Mouse (Mus musculus) forebrain, embryonic 16.5 days (tissue): ENCODE results near the gene Gstm1. TPM values are rescaled to one million over a fixed set of nuclear protein-coding genes. Genes with fewer than 3 reads are reported as not detected.
"Not testable (repeated sequence)": the region's sequence is repeated elsewhere in the genome, so short reads cannot be mapped to it uniquely, and the experiment has no call there.

Experiments
- ATAC-seq: fragments of 200-750 bp; cut with Nextera tagmentation; 2 replicates; pipeline ENCODE4 v1.8.0; 2017; ENCODE audit warnings: mild to moderate bottlenecking, moderate library complexity
- H3K27ac ChIP-seq: fragments of 300-500 bp; sonication (generic); 2 replicates; pipeline ENCODE4 v1.5.1; 2014; ENCODE audit warnings: low read length, control low read depth
- H3K27me3 ChIP-seq: fragments of 300-500 bp; sonication (generic); replicated peaks from 2 replicates; pipeline ENCODE4 v1.6.1; 2014; ENCODE audit warnings: low read length; ENCODE audit not compliant: control insufficient read depth, insufficient read depth
- H3K36me3 ChIP-seq: fragments of 300-500 bp; sonication (generic); 2 replicates; pipeline ENCODE4 v1.6.1; 2014; ENCODE audit not compliant: control insufficient read depth, insufficient read depth
- H3K4me1 ChIP-seq: fragments of 300-500 bp; sonication (generic); replicated peaks from 2 replicates; pipeline ENCODE4 v1.6.1; 2014; ENCODE audit warnings: low read length; ENCODE audit not compliant: control insufficient read depth, insufficient read depth
- H3K4me2 ChIP-seq: fragments of 300-500 bp; sonication (generic); 2 replicates; pipeline ENCODE4 v1.6.1; 2014; ENCODE audit warnings: mild to moderate bottlenecking, low read length, control low read depth
- H3K4me3 ChIP-seq: fragments of 300-500 bp; sonication (generic); replicated peaks from 2 replicates; pipeline ENCODE4 v1.5.1; 2014; ENCODE audit warnings: mild to moderate bottlenecking, low read length, control low read depth
- H3K9ac ChIP-seq: fragments of 300-500 bp; sonication (generic); replicated peaks from 2 replicates; pipeline ENCODE4 v1.6.1; 2014; ENCODE audit warnings: low read depth, low read length, control low read depth
- H3K9me3 ChIP-seq: fragments of 300-500 bp; sonication (generic); 2 replicates; pipeline ENCODE4 v1.6.1; 2016; ENCODE audit warnings: low read length; ENCODE audit not compliant: control insufficient read depth
- WGBS: fragments of 180-500 bp; shearing (Covaris S2); extraction: QIAGEN DNeasy Blood & Tissue Kit; methylation state at CpG from one replicate; pipeline ENCODE4 v1.1.7; 2014; 5-methylcytosine and 5-hydroxymethylcytosine counted together
- polyA plus RNA-seq: library from polyadenylated mRNA; unstranded; fragments of >200 nt; fragmentation: Nextera tagmentation; extraction: Ambion mirVana; gene quantifications from 2 replicates; pipeline ENCODE4 v1.2.1, GENCODE M21; 2015

The Gstm1 gene
- polyA plus RNA-seq, 1 experiment from 2014 or later = 67.2 TPM

DNA sequence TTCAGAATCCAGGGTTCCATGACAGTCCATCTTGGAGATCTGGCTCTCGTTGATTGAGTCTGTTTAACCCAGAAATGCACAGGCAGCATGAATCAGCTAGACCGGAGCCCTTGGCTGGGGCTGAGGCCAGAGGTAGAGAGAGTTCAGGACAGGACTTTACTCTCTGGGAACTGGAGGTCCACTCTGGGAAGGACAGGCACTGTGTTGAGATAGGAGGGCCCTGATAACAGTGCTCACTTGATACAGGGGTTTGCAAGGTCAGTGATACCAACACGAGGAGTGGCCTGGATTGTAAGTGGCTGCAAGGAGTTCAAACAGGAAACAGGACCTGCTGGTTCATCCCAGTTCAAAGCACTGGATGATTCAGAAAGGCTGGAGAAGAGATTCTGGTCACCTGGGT, 40.1 kb downstream of the Gstm1 start:
- H3K4me1 ChIP-seq = no peaks in the 10 kb centered on the region
- H3K9ac ChIP-seq = no peak overlapping the region
- H3K27me3 ChIP-seq = no peaks in the 10 kb centered on the region
- H3K4me3 ChIP-seq = no peak overlapping the region
- no peaks in the 10 kb centered on the region for H3K9me3 ChIP-seq
- H3K36me3 ChIP-seq = no peaks in the 10 kb centered on the region
- 76% methylated on average over 3 of the region's 3 CpGs for WGBS
- no peak overlapping the region for H3K27ac ChIP-seq
- ATAC-seq = no peak
- H3K4me2 ChIP-seq = no peak overlapping the region

DNA sequence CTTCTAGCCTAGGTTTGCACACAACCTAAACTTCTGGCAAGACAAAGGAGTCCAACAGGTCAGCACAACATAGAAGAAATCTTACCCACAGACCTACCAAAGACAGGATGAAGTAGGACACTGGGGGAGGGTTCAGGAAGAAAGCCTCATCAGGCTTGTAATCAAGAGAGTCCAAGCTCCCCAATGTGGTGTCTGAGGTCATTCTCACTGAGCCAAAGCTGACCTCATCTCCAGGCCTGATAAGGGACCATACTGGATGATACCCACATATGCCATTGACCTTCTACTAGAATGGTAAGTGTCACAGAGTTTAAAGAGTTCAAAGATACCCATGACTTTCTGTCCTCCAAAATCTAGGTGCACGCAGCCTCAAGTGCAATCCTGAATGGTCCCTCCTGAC, 43.5 kb downstream of the Gstm1 start:
- 86% methylated on average over 1 of the region's 1 CpGs for WGBS
- no peak for ATAC-seq
- Histone ChIP-seq H3K4me3 (no peak overlapping the region), H3K36me3 (no peaks in the 10 kb centered on the region), H3K27ac (no peak overlapping the region), H3K4me1 (no peaks in the 10 kb centered on the region), H3K4me2 (no peak overlapping the region), H3K9me3 (no peaks in the 10 kb centered on the region), H3K27me3 (no peaks in the 10 kb centered on the region), H3K9ac (no peak overlapping the region)

DNA sequence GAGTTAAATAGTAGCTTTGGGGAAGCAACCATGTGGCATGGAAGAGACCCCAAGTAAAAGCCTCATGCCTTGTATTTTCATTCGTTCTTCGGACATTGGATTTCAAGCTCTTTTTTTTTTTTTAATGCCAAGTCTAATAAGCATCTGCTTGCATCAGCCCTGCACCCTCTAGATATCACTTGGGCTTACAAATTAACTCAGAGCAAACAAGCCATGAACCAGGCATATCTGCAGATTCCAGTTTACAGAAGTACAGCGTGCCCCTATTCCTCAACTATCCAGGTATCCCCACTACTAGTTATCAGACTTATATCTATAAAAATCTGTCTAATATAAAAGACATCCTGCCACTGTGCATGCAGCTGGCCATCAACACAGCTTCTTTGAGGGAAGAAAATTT, 45.7 kb downstream of the Gstm1 start:
- Histone ChIP-seq H3K4me3 (no peak overlapping the region), H3K36me3 (no peaks in the 10 kb centered on the region), H3K4me1 (no peaks in the 10 kb centered on the region), H3K9me3 (no peaks in the 10 kb centered on the region), H3K4me2 (no peak overlapping the region), H3K27ac (no peak overlapping the region), H3K9ac (no peak overlapping the region), H3K27me3 (no peaks in the 10 kb centered on the region)
- 93% methylated on average over 3 of the region's 3 CpGs for WGBS
- ATAC-seq = no peak

DNA sequence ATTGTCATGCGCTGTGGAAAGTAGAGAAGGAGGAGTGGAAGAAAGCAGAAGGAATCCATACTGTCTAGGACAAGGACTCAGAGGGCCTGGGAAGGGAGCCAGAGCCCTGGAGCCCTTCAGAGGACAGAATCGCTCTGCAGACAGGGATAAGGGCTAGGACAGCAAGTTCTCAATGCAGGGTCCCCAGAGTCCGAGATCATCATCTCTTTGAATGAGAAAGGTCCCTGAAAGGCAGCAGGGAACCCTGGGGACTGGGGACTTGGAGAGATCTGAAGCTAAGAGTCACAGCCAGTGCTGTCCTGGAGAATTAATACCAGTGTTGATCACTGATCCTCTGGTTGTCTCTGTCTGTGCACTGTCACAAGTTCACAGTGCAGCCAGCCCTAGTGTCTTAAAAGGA, 46.7 kb downstream of the Gstm1 start:
- H3K27ac ChIP-seq, H3K9ac ChIP-seq, H3K27me3 ChIP-seq, H3K9me3 ChIP-seq, ATAC-seq, H3K4me3 ChIP-seq, H3K36me3 ChIP-seq, H3K4me1 ChIP-seq, H3K4me2 ChIP-seq: not testable (repeated sequence)
- 49% methylated on average over 3 of the region's 3 CpGs for WGBS

DNA sequence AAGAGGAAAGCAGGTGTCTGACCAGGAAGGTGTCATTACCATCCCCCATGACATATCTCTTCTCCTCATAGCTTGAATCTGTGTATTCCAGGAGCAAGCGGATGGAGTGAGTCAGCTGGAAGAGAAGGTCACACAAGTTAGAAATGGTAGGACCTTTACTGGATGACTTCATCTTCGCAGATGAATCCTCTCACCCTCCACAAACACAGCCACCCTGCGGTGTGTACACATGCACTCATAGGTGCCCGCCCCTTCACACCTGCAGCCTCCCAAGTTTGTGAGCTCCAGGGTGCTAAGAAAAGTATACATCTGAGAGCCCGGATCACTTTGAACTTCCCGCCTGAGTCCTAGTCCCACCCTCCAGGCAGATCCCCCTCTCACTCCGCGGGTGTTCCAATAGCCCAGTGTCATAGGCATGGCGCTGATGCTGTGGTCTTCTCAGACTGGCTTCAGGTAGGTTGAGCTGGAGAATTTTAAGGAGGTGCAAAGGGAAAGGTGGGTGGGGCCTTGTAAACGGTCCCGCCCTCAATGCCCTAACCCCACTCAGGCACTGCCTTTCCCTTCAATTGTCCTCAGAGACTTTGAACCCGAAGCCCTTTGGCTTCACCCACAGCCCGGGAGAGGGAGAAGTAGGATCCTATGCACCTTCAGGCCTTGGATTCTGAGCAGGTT, 48.9 kb downstream of the Gstm1 start, which contains the start of gene Gstm3:
Gene Gstm3 (minus strand): TSS at position 560 of the 672 bp plus-strand sequence.
- ATAC-seq = no peak
- H3K4me1 ChIP-seq = peaks cover 5% of the 10 kb centered on the region; the same call in 1 of the 2 replicates
- no peak within 1 kb of the TSS for H3K4me2 ChIP-seq
- no peaks in the 10 kb centered on the region for H3K27me3 ChIP-seq
- H3K27ac ChIP-seq = no peak within 1 kb of the TSS
- no peak within 1 kb of the TSS for H3K4me3 ChIP-seq
- 70% methylated on average over 13 of the region's 13 CpGs for WGBS
- H3K9ac ChIP-seq = no peak within 1 kb of the TSS
- no peaks in the 10 kb centered on the region for H3K36me3 ChIP-seq
- H3K9me3 ChIP-seq = no peaks in the 10 kb centered on the region

DNA sequence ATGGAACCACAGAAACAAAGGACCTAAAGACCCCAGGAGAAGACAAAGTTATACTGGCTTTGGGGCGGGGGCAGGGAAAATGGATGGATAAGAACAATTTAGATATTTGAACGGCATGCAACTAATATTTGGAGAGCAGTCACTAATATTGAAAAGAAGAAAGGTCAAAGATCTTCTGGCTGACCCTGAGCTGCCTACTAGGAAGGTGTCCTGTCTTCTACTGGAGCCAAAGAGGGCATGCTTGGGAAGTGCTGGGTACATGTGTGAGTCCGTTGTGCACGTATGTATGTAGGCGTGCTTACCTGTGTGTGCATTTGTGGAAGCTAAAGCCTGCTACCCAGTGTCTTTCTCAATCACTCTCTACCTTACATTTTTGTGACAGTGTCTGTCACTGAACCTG, 51.1 kb downstream of the Gstm1 start:
- ATAC-seq = no peak
- no peak overlapping the region for H3K4me3 ChIP-seq
- no peaks in the 10 kb centered on the region for H3K27me3 ChIP-seq
- peaks cover 5% of the 10 kb centered on the region; the same call in 1 of the 2 replicates for H3K4me1 ChIP-seq
- 98% methylated on average over 5 of the region's 5 CpGs for WGBS
- no peak overlapping the region for H3K4me2 ChIP-seq
- H3K36me3 ChIP-seq = no peaks in the 10 kb centered on the region
- H3K9ac ChIP-seq = no peak overlapping the region
- H3K9me3 ChIP-seq = no peaks in the 10 kb centered on the region
- no peak overlapping the region for H3K27ac ChIP-seq

DNA sequence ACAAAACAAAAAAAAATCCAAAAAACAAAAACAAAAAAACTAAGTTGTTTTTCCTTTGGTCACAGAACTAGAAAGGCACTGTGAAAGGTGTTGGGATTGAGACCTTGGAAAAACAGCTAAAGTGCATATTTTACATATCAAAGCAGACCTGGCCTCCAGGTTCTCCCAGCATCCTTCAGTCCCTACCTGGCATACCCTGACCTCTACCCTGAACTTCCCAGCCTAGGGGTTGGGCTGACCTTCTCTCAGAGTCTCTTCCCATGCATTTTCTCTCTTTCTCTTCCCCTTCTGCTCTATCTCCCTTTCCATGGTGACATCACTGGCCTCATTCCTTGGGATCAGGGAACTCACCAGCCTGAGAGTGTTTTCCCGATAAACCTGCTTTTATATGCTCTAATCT, 52.2 kb downstream of the Gstm1 start:
- H3K9ac ChIP-seq = no peak overlapping the region
- no peak overlapping the region for H3K4me2 ChIP-seq
- no peaks in the 10 kb centered on the region for H3K9me3 ChIP-seq
- no peak overlapping the region for H3K4me3 ChIP-seq
- no peak overlapping the region for H3K27ac ChIP-seq
- no peaks in the 10 kb centered on the region for H3K27me3 ChIP-seq
- 59% methylated on average over 1 of the region's 1 CpGs for WGBS
- no peaks in the 10 kb centered on the region for H3K36me3 ChIP-seq
- H3K4me1 ChIP-seq = peaks cover 5% of the 10 kb centered on the region; the same call in 1 of the 2 replicates
- no peak for ATAC-seq

DNA sequence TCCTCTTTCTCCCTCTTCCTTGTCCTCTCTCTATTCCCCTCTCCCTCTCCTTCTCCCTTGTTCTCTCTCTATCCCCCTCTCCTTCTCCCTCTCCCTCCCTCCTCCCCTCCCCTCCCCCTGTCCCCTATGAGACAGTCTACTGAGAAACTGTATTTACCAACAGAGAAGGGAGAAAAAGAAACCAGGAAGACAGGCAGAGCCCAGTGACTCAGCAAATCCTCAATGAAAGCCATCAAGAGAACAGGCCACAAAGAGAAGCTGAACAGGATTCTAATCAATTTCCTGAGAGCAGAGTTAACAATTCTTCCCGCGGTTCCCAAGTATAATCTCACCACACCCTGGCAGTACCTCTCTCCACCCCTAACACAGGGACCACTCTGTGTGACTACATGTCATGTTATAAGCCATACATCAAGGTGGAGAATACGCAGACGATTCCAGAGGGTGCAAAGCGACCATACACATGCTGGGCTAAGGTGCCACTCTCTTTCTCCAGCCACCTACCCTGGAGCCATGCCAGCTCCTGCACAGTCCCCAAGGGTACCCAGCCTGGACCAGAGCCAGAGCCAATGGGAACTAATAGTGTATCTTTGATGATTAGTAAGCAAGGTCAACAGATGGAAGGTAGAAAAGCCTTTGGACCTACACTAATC, 53.0 kb downstream of the Gstm1 start:
- 50% methylated on average over 5 of the region's 5 CpGs for WGBS
- H3K4me2 ChIP-seq = no peak overlapping the region
- peaks cover 5% of the 10 kb centered on the region; the same call in 1 of the 2 replicates for H3K4me1 ChIP-seq
- no peak overlapping the region for H3K4me3 ChIP-seq
- no peaks in the 10 kb centered on the region for H3K27me3 ChIP-seq
- H3K9ac ChIP-seq = no peak overlapping the region
- no peaks in the 10 kb centered on the region for H3K9me3 ChIP-seq
- no peaks in the 10 kb centered on the region for H3K36me3 ChIP-seq
- no peak for ATAC-seq
- H3K27ac ChIP-seq = no peak overlapping the region

DNA sequence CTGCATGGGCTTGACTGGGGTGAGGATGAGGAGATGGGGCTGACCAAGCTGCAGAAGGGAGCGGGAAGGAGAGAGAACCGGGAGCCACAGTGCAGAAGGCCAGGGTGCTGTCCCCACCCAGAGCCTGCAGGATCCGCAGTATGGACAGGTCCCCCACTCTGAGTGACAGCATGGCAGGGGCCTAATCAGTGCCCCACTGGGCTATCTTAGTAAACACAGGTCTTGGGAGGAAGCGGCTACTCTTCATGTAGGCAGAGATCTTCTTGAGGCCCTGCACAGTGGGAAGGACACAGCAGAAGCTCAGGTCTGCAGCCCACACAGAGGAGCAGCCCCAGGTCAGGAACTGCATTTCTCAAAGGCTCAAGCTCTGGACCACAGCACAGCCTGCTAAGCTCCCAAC, 53.7 kb downstream of the Gstm1 start:
- H3K9ac ChIP-seq = no peak overlapping the region
- no peaks in the 10 kb centered on the region for H3K27me3 ChIP-seq
- no peak overlapping the region for H3K27ac ChIP-seq
- ATAC-seq = no peak
- no peak overlapping the region for H3K4me2 ChIP-seq
- WGBS = 85% methylated on average over 4 of the region's 4 CpGs
- H3K9me3 ChIP-seq = no peaks in the 10 kb centered on the region
- H3K36me3 ChIP-seq = no peaks in the 10 kb centered on the region
- no peak overlapping the region for H3K4me3 ChIP-seq
- H3K4me1 ChIP-seq = peaks cover 5% of the 10 kb centered on the region; the same call in 1 of the 2 replicates
